Mouse (Mus musculus) embryonic facial prominence, embryonic 13.5 days (tissue): ENCODE measurements around the gene Trib2. TPM values are rescaled to one million over a fixed set of nuclear protein-coding genes. Genes with fewer than 3 reads are reported as not detected.
A peak's percentile ranks its signal among the peaks of the same experiment; 100 is the strongest.

Experiments
- ATAC-seq: fragments of 200-750 bp; cut with Nextera tagmentation; 2 replicates; pipeline ENCODE4 v1.8.0; 2017; ENCODE audit warnings: low read depth; ENCODE audit not compliant: insufficient number of reproducible peaks, insufficient read depth, low FRiP score, low TSS enrichment
- H3K27ac ChIP-seq: fragments of 300-500 bp; sonication (generic); 2 replicates; pipeline ENCODE4 v1.5.1; 2015; ENCODE audit warnings: moderate library complexity, mild to moderate bottlenecking, inconsistent platforms
- H3K27me3 ChIP-seq: fragments of 300-500 bp; sonication (generic); 2 replicates; pipeline ENCODE4 v1.6.1; 2015; ENCODE audit warnings: mild to moderate bottlenecking, inconsistent platforms
- H3K36me3 ChIP-seq: fragments of 300-500 bp; sonication (generic); 2 replicates; pipeline ENCODE4 v1.6.1; 2015; ENCODE audit warnings: mild to moderate bottlenecking, inconsistent platforms
- H3K4me1 ChIP-seq: fragments of 300-500 bp; sonication (generic); 2 replicates; pipeline ENCODE4 v1.6.1; 2015; ENCODE audit warnings: inconsistent platforms
- H3K4me2 ChIP-seq: fragments of 300-500 bp; sonication (generic); 2 replicates; pipeline ENCODE4 v1.6.1; 2015; ENCODE audit warnings: moderate library complexity, mild to moderate bottlenecking, inconsistent platforms
- H3K4me3 ChIP-seq: fragments of 300-500 bp; sonication (generic); 2 replicates; pipeline ENCODE4 v1.5.1; 2015; ENCODE audit warnings: mild to moderate bottlenecking, inconsistent platforms
- H3K9ac ChIP-seq: fragments of 300-500 bp; sonication (generic); 2 replicates; pipeline ENCODE4 v1.6.1; 2015; ENCODE audit warnings: mild to moderate bottlenecking, inconsistent platforms
- H3K9me3 ChIP-seq: fragments of 300-500 bp; sonication (generic); 2 replicates; pipeline ENCODE4 v1.6.1; 2016; ENCODE audit warnings: inconsistent platforms
- WGBS: fragments of 180-500 bp; shearing (Covaris S2); methylation state at CpG from one replicate; pipeline ENCODE4 v1.1.7; 2015; ENCODE audit warnings: mixed read lengths; 5-methylcytosine and 5-hydroxymethylcytosine counted together
- polyA plus RNA-seq: library from polyadenylated mRNA; unstranded; fragments of >200 nt; fragmentation: Nextera tagmentation; extraction: Ambion mirVana; gene quantifications from 2 replicates; pipeline ENCODE4 v1.2.1, GENCODE M21; 2015

The Trib2 gene
- polyA plus RNA-seq, 1 experiment from 2014 or later, result 48.2 TPM

- Histone ChIP-seq H3K27ac (no peak overlapping the region), H3K9ac (peak overlapping the region; percentile 98), H3K4me3 (peak overlapping the region; percentile 90), H3K4me2 (peak overlapping the region; percentile 75), H3K27me3 (no peaks in the 10 kb centered on the region), H3K4me1 (peaks cover 45% of the 10 kb centered on the region), H3K9me3 (no peaks in the 10 kb centered on the region; the same call in 1 of the 2 replicates), H3K36me3 (peaks cover 16% of the 10 kb centered on the region)
- 13% methylated on average over 12 of the region's 12 CpGs for WGBS
- ATAC-seq, result no peak
Observed at GRCm38 (mm10) chr12:15813133-15813818, 3.4 kb downstream of the Trib2 start.

DNA sequence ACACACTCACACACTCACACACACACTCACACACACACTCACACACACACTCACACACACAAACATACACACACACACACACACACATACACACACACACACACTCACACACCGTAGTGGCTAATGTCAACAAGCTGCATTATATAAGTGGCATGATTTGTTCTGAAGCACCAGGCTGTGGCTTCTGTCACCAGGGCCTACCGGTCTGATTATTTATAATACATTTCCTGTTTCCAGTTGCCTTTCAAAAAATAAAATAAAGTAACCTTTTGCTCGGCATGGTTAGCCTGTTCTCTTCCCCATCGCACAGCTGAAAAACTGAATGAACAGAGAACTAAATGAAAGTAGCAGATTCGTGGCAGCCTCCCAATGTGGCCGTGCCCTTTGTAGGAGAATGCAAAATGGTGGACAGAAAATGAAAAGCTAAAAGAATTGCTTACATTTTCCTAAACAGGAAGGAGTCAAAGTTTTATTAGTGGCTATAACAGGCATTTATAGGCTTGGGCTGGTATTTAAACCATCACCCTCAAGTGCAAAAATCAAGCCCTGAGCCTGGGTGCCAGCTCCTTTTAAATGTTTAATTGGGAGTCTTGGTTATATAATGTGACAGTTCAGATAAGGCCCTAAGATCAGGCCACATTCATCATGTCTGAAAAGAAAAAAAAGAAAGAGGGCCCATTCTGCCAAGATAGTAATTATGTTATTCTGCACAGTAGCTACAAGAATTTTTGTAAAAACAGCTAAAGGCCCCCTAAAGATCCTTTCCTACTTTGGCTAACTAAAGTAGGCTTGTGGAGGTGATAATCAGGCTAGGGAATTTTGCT is 4.4 kb downstream of the Trib2 start:
- Histone ChIP-seq H3K4me2 (peak overlapping the region; percentile 75), H3K4me1 (peaks cover 48% of the 10 kb centered on the region), H3K9ac (peak overlapping the region; percentile 32; the same call in 1 of the 2 replicates), H3K4me3 (peak overlapping the region; percentile 90), H3K27ac (no peak overlapping the region), H3K27me3 (no peaks in the 10 kb centered on the region), H3K36me3 (peaks cover 23% of the 10 kb centered on the region), H3K9me3 (no peaks in the 10 kb centered on the region; the same call in 1 of the 2 replicates)
- 53% methylated on average over 6 of the region's 6 CpGs for WGBS
- ATAC-seq, result no peak

DNA sequence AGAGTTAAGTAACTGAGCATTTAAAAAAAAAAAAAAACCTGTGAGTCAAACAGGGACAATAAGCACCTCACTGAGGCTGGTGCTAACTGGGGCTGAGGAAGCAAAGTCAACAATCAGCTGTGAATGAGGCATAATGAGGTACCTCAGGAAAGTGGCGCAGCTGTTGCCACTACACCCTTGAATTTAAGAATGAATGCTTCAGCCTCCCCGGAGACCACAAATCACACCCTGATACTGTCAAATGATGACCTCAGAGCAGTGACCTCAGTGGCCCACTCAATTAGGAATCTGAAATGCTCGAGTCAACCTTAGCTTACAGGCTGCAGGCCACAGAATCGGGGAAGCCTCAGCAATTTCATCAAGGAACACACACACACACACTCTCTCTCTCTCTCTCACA is 5.0 kb downstream of the Trib2 start:
- Histone ChIP-seq H3K9me3 (no peaks in the 10 kb centered on the region; the same call in 1 of the 2 replicates), H3K27ac (no peak overlapping the region), H3K4me3 (peak overlapping the region; percentile 90), H3K4me1 (peaks cover 44% of the 10 kb centered on the region), H3K27me3 (no peaks in the 10 kb centered on the region), H3K36me3 (peaks cover 30% of the 10 kb centered on the region), H3K4me2 (peak overlapping the region; percentile 75), H3K9ac (peak overlapping the region; percentile 32)
- 32% methylated on average over 4 of the region's 4 CpGs for WGBS
- no peak for ATAC-seq

DNA sequence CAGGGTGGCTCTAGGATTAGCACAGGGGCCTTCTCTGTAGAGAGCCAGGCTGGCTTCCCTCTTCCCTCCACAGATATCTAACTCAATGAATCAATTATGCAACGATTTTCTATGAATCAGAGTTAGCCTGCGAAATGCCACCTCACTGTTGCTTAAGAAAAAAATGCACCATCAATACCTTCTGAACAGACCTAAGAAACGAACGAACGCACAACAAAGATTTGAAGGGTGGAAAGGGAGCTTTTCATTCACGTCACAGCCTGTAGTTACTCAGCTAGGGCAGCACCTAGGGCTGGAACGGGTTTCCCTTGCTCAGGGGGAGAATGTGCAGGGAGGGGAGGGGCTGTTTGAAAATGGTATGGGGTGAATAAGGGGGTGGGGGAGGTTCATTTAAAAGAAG is 5.8 kb downstream of the Trib2 start:
- H3K36me3 ChIP-seq, result peaks cover 37% of the 10 kb centered on the region
- WGBS, result 35% methylated on average over 7 of the region's 7 CpGs
- peak overlapping the region; percentile 75 for H3K4me2 ChIP-seq
- H3K27me3 ChIP-seq, result no peaks in the 10 kb centered on the region
- H3K9ac ChIP-seq, result 0 out of 2 replicates have a peak overlapping the region, but pooled peaks have one; percentile 32
- H3K4me3 ChIP-seq, result peak overlapping the region; percentile 90; the same call in 1 of the 2 replicates
- no peaks in the 10 kb centered on the region; the same call in 1 of the 2 replicates for H3K9me3 ChIP-seq
- peaks cover 44% of the 10 kb centered on the region for H3K4me1 ChIP-seq
- H3K27ac ChIP-seq, result no peak overlapping the region
- ATAC-seq, result no peak

DNA sequence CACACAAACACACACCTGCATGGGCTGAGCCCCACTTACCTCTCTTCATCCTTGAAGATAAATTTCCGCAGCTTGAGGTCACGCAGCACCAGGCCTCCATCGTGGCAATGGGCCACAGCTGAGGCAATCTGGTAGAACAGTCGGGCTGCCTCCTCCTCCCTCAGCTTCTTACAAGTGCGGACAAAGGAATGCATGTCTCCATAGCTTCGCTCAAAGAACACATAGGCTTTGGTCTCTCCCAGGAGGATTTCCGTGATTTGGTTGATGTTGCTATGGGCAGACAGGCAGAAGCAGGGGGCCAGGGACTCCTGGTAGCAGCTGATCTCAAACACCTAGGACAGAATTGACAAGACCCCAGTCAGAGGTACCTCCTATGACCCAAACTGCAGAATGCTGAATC is 7.1 kb downstream of the Trib2 start:
- no peak for ATAC-seq
- peaks cover 54% of the 10 kb centered on the region for H3K4me1 ChIP-seq
- H3K36me3 ChIP-seq, result peaks cover 50% of the 10 kb centered on the region
- H3K4me2 ChIP-seq, result no peak overlapping the region
- H3K9me3 ChIP-seq, result no peaks in the 10 kb centered on the region; the same call in 1 of the 2 replicates
- H3K27ac ChIP-seq, result no peak overlapping the region
- no peak overlapping the region for H3K4me3 ChIP-seq
- H3K9ac ChIP-seq, result no peak overlapping the region
- WGBS, result 69% methylated on average over 7 of the region's 7 CpGs
- H3K27me3 ChIP-seq, result no peaks in the 10 kb centered on the region

GRCm38 (mm10) chr12:15809249-15809648 is 7.5 kb downstream of the Trib2 start:
- H3K9ac ChIP-seq, result no peak overlapping the region
- no peaks in the 10 kb centered on the region for H3K9me3 ChIP-seq
- ATAC-seq, result no peak
- H3K4me1 ChIP-seq, result peaks cover 58% of the 10 kb centered on the region
- H3K4me3 ChIP-seq, result no peak overlapping the region
- H3K27ac ChIP-seq, result no peak overlapping the region
- no peak overlapping the region for H3K4me2 ChIP-seq
- 85% methylated on average over 3 of the region's 4 CpGs for WGBS
- peaks cover 54% of the 10 kb centered on the region for H3K36me3 ChIP-seq
- H3K27me3 ChIP-seq, result no peaks in the 10 kb centered on the region

DNA sequence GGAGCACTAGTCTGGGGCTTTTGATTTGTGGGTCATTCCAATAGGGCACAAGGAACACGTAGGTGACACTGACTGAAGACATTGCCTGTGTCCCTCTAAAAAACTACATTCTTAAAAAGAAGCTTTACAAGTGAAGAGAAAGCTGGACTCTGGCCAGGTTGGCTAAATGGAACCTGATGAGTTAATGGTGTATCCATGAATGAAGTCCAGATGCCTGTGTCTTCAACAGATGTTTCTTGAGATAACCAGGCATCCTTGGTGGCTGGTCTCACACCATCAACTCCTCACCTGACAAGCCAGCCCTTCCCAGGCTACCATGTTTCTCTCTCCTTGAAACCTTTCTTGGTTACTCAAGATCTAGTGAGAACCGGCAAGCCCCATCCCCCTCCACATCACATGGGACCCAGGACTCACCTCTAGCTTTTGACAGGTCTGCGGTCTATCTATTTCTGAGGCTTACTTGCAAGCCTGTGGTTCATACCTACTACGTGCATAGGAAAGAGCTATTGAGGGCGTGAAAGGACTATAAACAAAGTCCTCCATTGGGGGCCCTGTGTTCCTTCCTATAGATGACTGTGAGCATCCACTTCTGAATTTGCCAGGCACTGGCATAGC is 8.4 kb downstream of the Trib2 start:
- peaks cover 62% of the 10 kb centered on the region for H3K36me3 ChIP-seq
- H3K4me2 ChIP-seq, result no peak overlapping the region
- peaks cover 63% of the 10 kb centered on the region for H3K4me1 ChIP-seq
- H3K9ac ChIP-seq, result no peak overlapping the region
- ATAC-seq, result no peak
- WGBS, result 94% methylated on average over 5 of the region's 5 CpGs
- H3K4me3 ChIP-seq, result no peak overlapping the region
- no peak overlapping the region for H3K27ac ChIP-seq
- H3K9me3 ChIP-seq, result no peaks in the 10 kb centered on the region
- no peaks in the 10 kb centered on the region for H3K27me3 ChIP-seq

GRCm38 (mm10) chr12:15804931-15805331 is 11.8 kb downstream of the Trib2 start:
- peaks cover 81% of the 10 kb centered on the region for H3K36me3 ChIP-seq
- H3K9ac ChIP-seq, result no peak overlapping the region
- H3K4me3 ChIP-seq, result no peak overlapping the region
- peaks cover 59% of the 10 kb centered on the region for H3K4me1 ChIP-seq
- no peak overlapping the region for H3K27ac ChIP-seq
- ATAC-seq, result no peak
- WGBS, result 44% methylated on average over 1 of the region's 1 CpGs
- H3K9me3 ChIP-seq, result no peaks in the 10 kb centered on the region
- H3K4me2 ChIP-seq, result no peak overlapping the region
- H3K27me3 ChIP-seq, result no peaks in the 10 kb centered on the region

GRCm38 (mm10) chr12:15803936-15804438 is 12.7 kb downstream of the Trib2 start:
- H3K9me3 ChIP-seq, result no peaks in the 10 kb centered on the region
- no peak overlapping the region for H3K4me3 ChIP-seq
- no peak overlapping the region for H3K27ac ChIP-seq
- no peak overlapping the region for H3K9ac ChIP-seq
- H3K36me3 ChIP-seq, result peaks cover 75% of the 10 kb centered on the region
- H3K4me1 ChIP-seq, result peaks cover 56% of the 10 kb centered on the region
- ATAC-seq, result no peak
- no peak overlapping the region for H3K4me2 ChIP-seq
- 85% methylated on average over 5 of the region's 5 CpGs for WGBS
- H3K27me3 ChIP-seq, result no peaks in the 10 kb centered on the region

- Histone ChIP-seq H3K4me3 (no peak overlapping the region), H3K4me2 (no peak overlapping the region), H3K4me1 (peaks cover 53% of the 10 kb centered on the region), H3K27me3 (no peaks in the 10 kb centered on the region), H3K36me3 (peaks cover 74% of the 10 kb centered on the region), H3K9me3 (no peaks in the 10 kb centered on the region), H3K27ac (no peak overlapping the region), H3K9ac (no peak overlapping the region)
- ATAC-seq, result no peak
- WGBS, result 84% methylated on average over 4 of the region's 4 CpGs
Observed at GRCm38 (mm10) chr12:15801571-15801930, 15.2 kb downstream of the Trib2 start.

DNA sequence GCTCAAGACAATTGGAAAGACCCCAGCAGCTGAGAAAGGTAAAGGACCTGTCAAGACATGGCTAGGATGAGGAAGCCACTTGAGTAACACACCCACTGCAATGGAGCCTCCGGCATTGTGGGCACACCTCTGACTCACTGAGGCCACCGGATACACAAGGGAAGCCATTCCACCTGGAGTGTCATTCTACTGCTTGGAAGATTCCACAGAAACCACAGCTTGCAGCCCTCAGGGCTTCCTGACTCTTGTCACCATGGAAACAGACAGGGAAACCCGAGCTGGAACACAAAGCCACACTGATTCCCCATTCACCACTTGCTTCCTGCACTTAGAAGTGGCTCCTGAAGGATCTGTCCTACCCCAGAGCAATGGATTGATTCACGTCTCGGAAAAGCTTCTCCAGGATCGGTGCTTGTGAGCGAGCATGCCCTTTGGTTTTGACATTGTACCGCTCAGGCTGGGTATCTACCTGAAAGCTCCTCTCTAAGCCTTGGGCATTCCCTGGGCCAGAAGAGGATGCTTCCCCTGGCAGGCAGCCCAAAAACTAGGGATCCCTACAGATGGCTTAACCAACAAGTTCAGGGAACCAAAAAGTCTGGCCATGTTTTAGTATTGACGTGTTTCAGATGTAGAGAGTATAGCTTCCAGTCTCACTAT is 15.7 kb downstream of the Trib2 start:
- no peak overlapping the region for H3K4me3 ChIP-seq
- H3K9me3 ChIP-seq, result no peaks in the 10 kb centered on the region
- no peaks in the 10 kb centered on the region for H3K27me3 ChIP-seq
- no peak overlapping the region for H3K9ac ChIP-seq
- H3K27ac ChIP-seq, result no peak overlapping the region
- WGBS, result 28% methylated on average over 9 of the region's 9 CpGs
- 0 out of 2 replicates have a peak overlapping the region, but pooled peaks have one; percentile 14 for H3K4me2 ChIP-seq
- peaks cover 53% of the 10 kb centered on the region for H3K4me1 ChIP-seq
- 0 out of 2 replicates have a peak, but pooled peaks have one; percentile 56 for ATAC-seq
- peaks cover 74% of the 10 kb centered on the region for H3K36me3 ChIP-seq
